Mouse (Mus musculus) CH12.LX (cell line): ENCODE results near the gene 4930535I16Rik. TPM values are rescaled to one million over a fixed set of nuclear protein-coding genes. Genes with fewer than 3 reads are reported as not detected.

Experiments used
- DNase-seq: peaks from one replicate; pipeline ENCODE4 v3.0.0-alpha.2; 2013; ENCODE audit errors: extremely low read depth
- H3K27ac ChIP-seq: 2 replicates; pipeline ENCODE4 v1.5.1; 2012; ENCODE audit warnings: low read depth, mild to moderate bottlenecking, control low read depth, moderate library complexity; ENCODE audit not compliant: insufficient read depth
- H3K27me3 ChIP-seq: replicated peaks from 2 replicates; pipeline ENCODE3; 2012; ENCODE audit warnings: inconsistent platforms
- H3K36me3 ChIP-seq, 2 experiments: replicated peaks in 1 of 2; 2 replicates each; pipeline versions ENCODE3 to v1.6.1; 2012; ENCODE audit warnings: inconsistent platforms in 1 of 2, low read length in 1 of 2, mild to moderate bottlenecking in 1 of 2, mixed read lengths in 1 of 2, moderate library complexity in 1 of 2; ENCODE audit not compliant: control insufficient read depth in 1 of 2, insufficient read depth in 1 of 2
- H3K4me1 ChIP-seq, 2 experiments: 2 replicates each; pipeline ENCODE4 v1.6.1; 2012; ENCODE audit warnings: inconsistent platforms in 1 of 2, moderate library complexity in 1 of 2; ENCODE audit not compliant: insufficient read depth in 2 of 2, control insufficient read depth in 1 of 2
- H3K4me2 ChIP-seq: 2 replicates; pipeline ENCODE4 v1.6.1; 2012; ENCODE audit warnings: low read depth, mild to moderate bottlenecking, control low read depth; ENCODE audit not compliant: poor library complexity, insufficient read depth, severe bottlenecking
- H3K4me3 ChIP-seq, 3 experiments: fragments of 150-350 bp in 1 of 3; sonication (generic) in 1 of 3; replicated peaks in 1 of 3; 2 replicates each; pipeline versions ENCODE3 to v1.5.1; 2011 to 2012; ENCODE audit warnings: low read depth in 2 of 3, low read length in 2 of 3, mild to moderate bottlenecking in 2 of 3, moderate library complexity in 2 of 3, control low read depth in 1 of 3, improper control_type of control experiment in 1 of 3, inconsistent platforms in 1 of 3, mixed read lengths in 1 of 3; ENCODE audit not compliant: poor library complexity in 1 of 3
- H3K79me2 ChIP-seq: replicated peaks from 2 replicates; pipeline ENCODE4 v1.6.1; 2012; ENCODE audit warnings: mild to moderate bottlenecking, moderate library complexity; ENCODE audit not compliant: control insufficient read depth, poor library complexity, insufficient read depth, severe bottlenecking; ENCODE audit errors: extremely low read depth
- H3K9ac ChIP-seq: 2 replicates; pipeline ENCODE4 v1.6.1; 2012; ENCODE audit warnings: low read depth, mild to moderate bottlenecking, control low read depth, moderate library complexity; ENCODE audit not compliant: insufficient read depth
- H3K9me3 ChIP-seq: replicated peaks from 2 replicates; pipeline ENCODE3; 2012; ENCODE audit warnings: low read length, inconsistent platforms, mixed read lengths
- BHLHE40 ChIP-seq: IDR thresholded peaks from 2 replicates; pipeline ENCODE4 v1.6.1; 2011; ENCODE audit warnings: mild to moderate bottlenecking, low read depth, low read length, improper control_type of control experiment
- CHD2 ChIP-seq: IDR thresholded peaks from 2 replicates; pipeline ENCODE4 v1.6.1; 2011; ENCODE audit warnings: low read length, improper control_type of control experiment
- CTCF ChIP-seq, 2 experiments: IDR thresholded peaks in 1 of 2; conservative IDR thresholded peaks in 1 of 2; 2 replicates each; pipeline ENCODE4 v1.5.1; 2011 to 2012; ENCODE audit warnings: low read depth in 2 of 2, low read length in 2 of 2, improper control_type of control experiment in 1 of 2, inconsistent platforms in 1 of 2, mild to moderate bottlenecking in 1 of 2, moderate library complexity in 1 of 2
- ETS1 ChIP-seq: conservative IDR thresholded peaks from 2 replicates; pipeline ENCODE4 v1.6.1; 2012; ENCODE audit warnings: low read depth, mild to moderate bottlenecking, inconsistent platforms, low read length, improper control_type of control experiment, moderate library complexity
- GABPA ChIP-seq: IDR thresholded peaks from 2 replicates; pipeline ENCODE4 v1.6.1; 2012; ENCODE audit warnings: low read depth, low read length, improper control_type of control experiment, inconsistent platforms; ENCODE audit not compliant: insufficient replicate concordance
- HCFC1 ChIP-seq: IDR thresholded peaks from 2 replicates; pipeline ENCODE4 v1.6.1; 2012; ENCODE audit warnings: low read depth, mild to moderate bottlenecking, inconsistent platforms, low read length, improper control_type of control experiment
- JUND ChIP-seq: conservative IDR thresholded peaks from 2 replicates; pipeline ENCODE4 v1.6.1; 2011; ENCODE audit warnings: low read depth, low read length, improper control_type of control experiment
- KAT2A ChIP-seq: IDR thresholded peaks from 2 replicates; pipeline ENCODE4 v1.6.1; 2012; ENCODE audit warnings: low read length, improper control_type of control experiment, inconsistent platforms; ENCODE audit not compliant: insufficient replicate concordance
- MAFK ChIP-seq: IDR thresholded peaks from 2 replicates; pipeline ENCODE4 v1.6.1; 2011; ENCODE audit warnings: low read length, improper control_type of control experiment; ENCODE audit not compliant: insufficient replicate concordance
- MAZ ChIP-seq: IDR thresholded peaks from 2 replicates; pipeline ENCODE4 v1.6.1; 2012; ENCODE audit warnings: low read depth, mild to moderate bottlenecking, inconsistent platforms, low read length, improper control_type of control experiment, moderate library complexity
- MEF2A ChIP-seq: IDR thresholded peaks from 2 replicates; pipeline ENCODE4 v1.6.1; 2014; ENCODE audit warnings: low read depth, mild to moderate bottlenecking, inconsistent platforms, low read length, improper control_type of control experiment, borderline replicate concordance
- PAX5 ChIP-seq: IDR thresholded peaks from 2 replicates; pipeline ENCODE4 v1.6.1; 2012; ENCODE audit warnings: low read length, inconsistent platforms, mixed read lengths
- RCOR1 ChIP-seq: conservative IDR thresholded peaks from 2 replicates; pipeline ENCODE4 v1.6.1; 2012; ENCODE audit warnings: low read depth, mild to moderate bottlenecking, inconsistent platforms, low read length, improper control_type of control experiment
- SMC3 ChIP-seq: IDR thresholded peaks from 2 replicates; pipeline ENCODE4 v1.6.1; 2011; ENCODE audit warnings: low read depth, low read length, improper control_type of control experiment
- TBP ChIP-seq: conservative IDR thresholded peaks from 2 replicates; pipeline ENCODE4 v1.6.1; 2011; ENCODE audit warnings: low read depth, low read length, improper control_type of control experiment
- TCF12 ChIP-seq: IDR thresholded peaks from 2 replicates; pipeline ENCODE4 v1.6.1; 2014; ENCODE audit warnings: low read depth, mild to moderate bottlenecking, inconsistent platforms, low read length, improper control_type of control experiment
- UBTF ChIP-seq: IDR thresholded peaks from 2 replicates; pipeline ENCODE4 v1.6.1; 2012; ENCODE audit warnings: low read depth, mild to moderate bottlenecking, inconsistent platforms, low read length, improper control_type of control experiment, moderate library complexity
- ZNF384 ChIP-seq: IDR thresholded peaks from 2 replicates; pipeline ENCODE4 v1.6.1; 2012; ENCODE audit warnings: low read depth, low read length, improper control_type of control experiment, inconsistent platforms
- dilution Hi-C: fragments of 300-500 bp; cut with MboI; formaldehyde crosslinking; loops from 2 replicates; pipeline ENCODE4 v1.14.3; 2020; ENCODE audit warnings: low sequenced_read_pairs; ENCODE audit not compliant: extremely low pct_unique_long_range_greater_than_20kb, extremely low pct_ligation_motif_present
- in situ Hi-C: fragments of 300-500 bp; cut with MboI; formaldehyde crosslinking; loops from 3 replicates; pipeline ENCODE4 v1.14.3; 2019; ENCODE audit warnings: low sequenced_read_pairs, low pct_ligation_motif_present, low pct_unique_long_range_greater_than_20kb, mixed read lengths
- polyA plus RNA-seq: library from polyadenylated mRNA; unstranded; fragments of >175 nt; gene quantifications from 2 replicates; pipeline ENCODE4 v1.2.1, GENCODE M21; 2012; ENCODE audit warnings: low read depth; ENCODE audit not compliant: insufficient read length
- total RNA-seq, 2 experiments: library from RNA; depleted of rRNA; stranded (reverse); fragments of 300-350 nt in 1 of 2; fragments of >200 nt in 1 of 2; gene quantifications; 2 replicates each; pipeline ENCODE4 v1.2.3; 2012 to 2014

Gene 4930535I16Rik
- total and polyA plus RNA-seq, 3 experiments, result 2.1 TPM; not detected in 2

DNA sequence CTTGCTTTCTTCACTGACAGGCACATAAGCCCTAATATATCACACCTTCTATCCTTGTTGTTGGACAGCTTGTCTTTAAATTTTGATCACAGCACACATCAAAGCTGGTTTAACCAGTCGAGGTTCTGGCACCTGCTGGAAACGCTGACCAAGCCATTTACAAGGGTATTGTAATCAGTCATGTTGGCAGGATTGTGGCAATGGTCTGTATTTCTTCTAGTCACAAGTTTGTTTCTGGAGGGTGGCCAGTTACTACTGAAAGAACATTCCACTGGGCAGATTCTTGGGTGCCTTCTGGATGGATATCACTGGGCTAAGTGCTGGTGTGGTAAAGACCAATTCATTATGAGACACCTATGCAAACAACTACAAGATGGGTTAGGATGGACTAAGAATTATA, 5.4 kb downstream of the 4930535I16Rik start:
- DNase-seq, result no peak
- no peak overlapping the region for H3K9ac ChIP-seq
- TF ChIP-seq MAFK (peak; percentile 4; the same call in 1 of the 2 replicates), CHD2 (no peak)
- H3K36me3 ChIP-seq, result peaks cover 22 to 59% of the 10 kb centered on the region in 2 experiments
- dilution Hi-C loops (no loop called here), in situ Hi-C loops (no loop called here)
- H3K27ac ChIP-seq, result no peak overlapping the region
- H3K4me3 ChIP-seq, result no peak overlapping the region
- no peaks in the 10 kb centered on the region for H3K9me3 ChIP-seq
- H3K27me3 ChIP-seq, result no peaks in the 10 kb centered on the region
- H3K79me2 ChIP-seq, result peaks cover 34% of the 10 kb centered on the region
- no peak overlapping the region for H3K4me2 ChIP-seq
- peaks cover 5 to 18% of the 10 kb centered on the region in 2 experiments; a peak in 2 of 4 replicates for H3K4me1 ChIP-seq

- dilution Hi-C loops (no loop called here), in situ Hi-C loops (no loop called here)
- no peak overlapping the region for H3K4me2 ChIP-seq
- no peak for DNase-seq
- H3K4me3 ChIP-seq, result no peak overlapping the region
- H3K9ac ChIP-seq, result no peak overlapping the region
- no peaks in the 10 kb centered on the region for H3K9me3 ChIP-seq
- H3K27ac ChIP-seq, result no peak overlapping the region
- peaks cover 22 to 64% of the 10 kb centered on the region in 2 experiments for H3K36me3 ChIP-seq
- H3K27me3 ChIP-seq, result no peaks in the 10 kb centered on the region
- peaks cover 5 to 24% of the 10 kb centered on the region in 2 experiments; a peak in 3 of 4 replicates for H3K4me1 ChIP-seq
- peaks cover 32% of the 10 kb centered on the region for H3K79me2 ChIP-seq
- TF ChIP-seq MAFK, result no peak
- no peak for TF ChIP-seq PAX5
- TF ChIP-seq KAT2A, result no peak
- no peak for TF ChIP-seq MEF2A
- no peak for TF ChIP-seq UBTF
- no peak for TF ChIP-seq TBP
- TF ChIP-seq SMC3, result no peak
- TF ChIP-seq HCFC1, result no peak
- no peak for TF ChIP-seq JUND
- TF ChIP-seq GABPA, result no peak
- no peak for TF ChIP-seq ETS1
- TF ChIP-seq CTCF (conservative IDR thresholded peaks at IDR 0.05 in 1 of 2, IDR thresholded peaks at IDR 0.05 in 1 of 2; ENCODE audit: low read depth in 2 of 2, low read length in 2 of 2), result no peak
- TF ChIP-seq BHLHE40, result no peak
- TF ChIP-seq RCOR1, result no peak
- no peak for TF ChIP-seq TCF12
- no peak for TF ChIP-seq MAZ
- no peak for TF ChIP-seq ZNF384
Measured at GRCm38 (mm10) chr4:123911503-123911902, 6.3 kb downstream of the 4930535I16Rik start.
